Comparison of ENCODE assay signal across 9 mouse cellular contexts in the genomic region with DNA sequence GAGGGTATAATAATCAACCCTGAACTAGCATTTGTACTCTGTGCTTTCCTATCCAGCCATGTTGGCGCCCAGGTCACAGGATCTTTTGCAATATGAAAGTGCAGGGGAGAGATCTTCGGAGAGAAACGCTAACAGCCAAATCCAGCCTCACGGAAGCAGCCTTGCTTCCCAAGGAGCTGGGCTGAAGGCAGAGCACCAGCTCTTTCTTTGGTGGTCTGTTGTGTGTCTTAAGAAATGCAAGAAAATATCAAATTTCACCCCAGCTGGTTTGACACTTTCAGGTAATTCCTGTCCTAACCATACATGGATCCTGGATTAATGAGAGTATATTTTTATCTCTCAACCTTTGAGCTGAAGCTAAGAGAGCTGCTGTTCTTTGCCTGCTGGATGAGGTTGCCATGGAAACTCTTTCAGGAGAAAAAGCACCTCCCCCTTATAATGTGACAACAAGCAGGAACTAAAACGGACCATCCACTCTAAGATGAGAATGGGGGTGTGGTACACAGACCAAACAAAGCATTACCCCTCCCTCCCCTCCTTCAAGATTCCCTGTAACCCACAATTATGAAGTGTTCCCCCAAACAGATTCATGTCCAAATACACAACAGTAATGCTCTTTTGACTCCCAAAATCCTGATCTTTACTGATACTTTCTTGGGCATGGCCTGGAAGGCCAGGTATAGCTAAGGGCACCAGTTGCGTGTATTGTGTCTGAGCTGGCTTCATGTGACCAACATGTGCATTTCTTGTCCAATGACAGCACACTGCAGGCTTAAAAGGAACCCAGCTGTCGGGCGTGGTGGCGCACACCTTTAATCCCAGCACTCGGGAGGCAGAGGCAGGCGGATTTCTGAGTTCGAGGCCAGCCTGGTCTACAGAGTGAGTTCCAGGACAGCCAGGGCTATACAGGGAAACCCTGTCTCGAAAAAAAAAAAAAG. TPM values are rescaled to one million over a fixed set of nuclear protein-coding genes. Genes with fewer than 3 reads are reported as not detected.
DNase-seq lines count a peak whose midpoint lies in the region; ATAC-seq lines count a peak whose summit lies in the region.
"Had no signal": no experiment of that assay in that cellular context is flagged by ENCODE, and none has a peak within 500 bp of the region (broad histone marks: within the 10 kb centered on the region; RNA-seq: fewer than 3 reads in every experiment).

No protein-coding gene starts in this region.

- no peaks in the 10 kb centered on the region for H3K9me3 ChIP-seq in heart, embryonic 11.5 days (replicated peaks; ENCODE audit: control insufficient read depth, low read length)
- H3K9me3 ChIP-seq in hindbrain, embryonic 10.5 days: no peaks in the 10 kb centered on the region
- no peaks in the 10 kb centered on the region for H3K9me3 ChIP-seq in stomach, embryonic 15.5 days

- DNase-seq in heart, postnatal 4 days: no peak
- peak; percentile 72 for DNase-seq in embryo, embryonic 10.5 days (ENCODE audit: low spot score)
- DNase-seq in hindbrain, embryonic 10.5 days (ENCODE audit: low spot score): peak; percentile 30
- DNase-seq in layer of hippocampus, postnatal 10 days (ENCODE audit: low spot score in 2 of 2): peak; percentile 25 to 32
- peak; percentile 23 for DNase-seq in lung, postnatal 14 days
- DNase-seq in gastrocnemius, postnatal 4 days (ENCODE audit: low spot score in 2 of 2): no peak

- no peaks in the 10 kb centered on the region for H3K36me3 ChIP-seq in heart, embryonic 11.5 days (ENCODE audit: control insufficient read depth, insufficient read depth, low read length)
- H3K36me3 ChIP-seq in hindbrain, embryonic 10.5 days: no peaks in the 10 kb centered on the region
- H3K36me3 ChIP-seq in stomach, embryonic 15.5 days: no peaks in the 10 kb centered on the region

- H3K4me1 ChIP-seq in heart, embryonic 11.5 days (ENCODE audit: control insufficient read depth, insufficient read depth, low read length): peaks cover 10% of the 10 kb centered on the region; the same call in 1 of the 2 replicates
- peaks cover 24% of the 10 kb centered on the region for H3K4me1 ChIP-seq in hindbrain, embryonic 10.5 days (replicated peaks)
- 0 out of 2 replicates have a peak, but pooled peaks cover 6% of the 10 kb centered on the region for H3K4me1 ChIP-seq in stomach, embryonic 15.5 days

- H3K4me3 ChIP-seq in heart, embryonic 11.5 days (ENCODE audit: low read depth, low read length): peak overlapping the region; percentile 49
- H3K4me3 ChIP-seq in hindbrain, embryonic 10.5 days: peak overlapping the region; percentile 55
- peak overlapping the region; percentile 40 for H3K4me3 ChIP-seq in stomach, embryonic 15.5 days (replicated peaks)

- no peak overlapping the region for H3K27ac ChIP-seq in heart, embryonic 11.5 days (ENCODE audit: low read depth, low read length)
- peak overlapping the region; percentile 87 for H3K27ac ChIP-seq in hindbrain, embryonic 10.5 days
- H3K27ac ChIP-seq in stomach, embryonic 15.5 days: no peak overlapping the region

- peak overlapping the region; percentile 65 for H3K9ac ChIP-seq in heart, embryonic 11.5 days (ENCODE audit: low read depth, low read length)
- no peak overlapping the region for H3K9ac ChIP-seq in stomach, embryonic 15.5 days

- 48% methylated on average over 13 of the region's 13 CpGs for WGBS in heart, embryonic 11.5 days (ENCODE audit: insufficient replicate concordance)
- WGBS in hindbrain, embryonic 10.5 days: 54% methylated on average over 13 of the region's 13 CpGs
- WGBS in stomach, embryonic 15.5 days: 53% methylated on average over 13 of the region's 13 CpGs

- H3K27me3 ChIP-seq in heart, embryonic 11.5 days (ENCODE audit: control insufficient read depth, insufficient read depth, low read length): peaks cover 12% of the 10 kb centered on the region
- H3K27me3 ChIP-seq in hindbrain, embryonic 10.5 days (ENCODE audit: insufficient read depth, poor library complexity, severe bottlenecking): peaks cover 19% of the 10 kb centered on the region
- H3K27me3 ChIP-seq in stomach, embryonic 15.5 days (replicated peaks): no peaks in the 10 kb centered on the region

- no peak for ATAC-seq in heart, embryonic 11.5 days (replicated peaks; ENCODE audit: insufficient number of reproducible peaks, low FRiP score, low TSS enrichment)
- no peak for ATAC-seq in stomach, embryonic 15.5 days (ENCODE audit: insufficient read depth, low FRiP score, low read depth)

- peak overlapping the region; percentile 82 for H3K4me2 ChIP-seq in heart, embryonic 11.5 days
- H3K4me2 ChIP-seq in stomach, embryonic 15.5 days: peak overlapping the region; percentile 72

RNA-seq across cellular contexts. Expression of gene Scn3b, which starts 26.8 kb away (rescaled TPM):
- polyA plus RNA-seq in heart, embryonic 11.5 days (2014; fragmentation: Nextera tagmentation; extraction: Ambion mirVana): 0.38 and 0.44 TPM in 2 replicates
- total RNA-seq in heart, postnatal 4 days (2021): under 1 TPM; 0.67 to 0.99 TPM
- polyA plus RNA-seq in hindbrain, embryonic 10.5 days (2016; fragmentation: Nextera tagmentation; extraction: Ambion mirVana): 5.3 and 12.8 TPM in 2 replicates
- 100 to 1,000 TPM; 205 to 209 TPM for total RNA-seq in layer of hippocampus, postnatal 10 days (2021)
- 5.2 and 6.1 TPM in 2 replicates for polyA plus RNA-seq in stomach, embryonic 15.5 days (2015; fragmentation: Nextera tagmentation; extraction: Ambion mirVana)
- 10 to 100 TPM; 44.8 to 59.4 TPM for total RNA-seq in gastrocnemius, postnatal 4 days (2021)
- total RNA-seq: MEL had no signal

RNA-seq across cellular contexts. Expression of gene Zfp202, which starts 50.1 kb away (rescaled TPM):
- 4.8 and 5.4 TPM in 2 replicates for polyA plus RNA-seq in heart, embryonic 11.5 days (2014; fragmentation: Nextera tagmentation; extraction: Ambion mirVana)
- total RNA-seq in heart, postnatal 4 days (2021): 1 to 10 TPM; 3.9 to 4.0 TPM
- 6.8 and 7.5 TPM in 2 replicates for polyA plus RNA-seq in hindbrain, embryonic 10.5 days (2016; fragmentation: Nextera tagmentation; extraction: Ambion mirVana)
- 1 to 10 TPM; 4.9 to 5.2 TPM for total RNA-seq in layer of hippocampus, postnatal 10 days (2021)
- polyA plus RNA-seq in stomach, embryonic 15.5 days (2015; fragmentation: Nextera tagmentation; extraction: Ambion mirVana): 4.2 and 4.7 TPM in 2 replicates
- total RNA-seq in gastrocnemius, postnatal 4 days (2021): 1 to 10 TPM; 3.9 to 4.8 TPM

Comparison
In these comparisons a context has a peak if more than half of its experiments do, and no peak if none do; other contexts are left out.
1. DNase-seq: peak in embryo, embryonic 10.5 days (single experiment), hindbrain, embryonic 10.5 days (single experiment), layer of hippocampus, postnatal 10 days (2 of 2) and lung, postnatal 14 days (single experiment); none in heart, postnatal 4 days (single experiment) and gastrocnemius, postnatal 4 days (0 of 2).
2. RNA of gene Scn3b, which starts 26.8 kb away (total RNA-seq): 205 to 209 TPM in layer of hippocampus, postnatal 10 days and 44.8 to 59.4 TPM in gastrocnemius, postnatal 4 days; 0.67 to 0.99 TPM in heart, postnatal 4 days; every median in the first group is over 10 times any median in the second.
3. Peak in every context shown above with its lines, with median percentiles within 50 percentile points of each other: H3K4me3 ChIP-seq.